Mouse (Mus musculus) intestine, postnatal 0 days (tissue): ENCODE measurements around the gene Kalrn. TPM values are rescaled to one million over a fixed set of nuclear protein-coding genes. Genes with fewer than 3 reads are reported as not detected.

Experiments used
- ATAC-seq: fragments of 200-750 bp; cut with Nextera tagmentation; 2 replicates; pipeline ENCODE4 v1.8.0; 2017; ENCODE audit warnings: mild to moderate bottlenecking, moderate TSS enrichment, moderate library complexity
- H3K27ac ChIP-seq: fragments of 300-500 bp; sonication (generic); 2 replicates; pipeline ENCODE4 v1.5.1; 2014; ENCODE audit warnings: mild to moderate bottlenecking, low read depth, low read length, moderate library complexity
- H3K27me3 ChIP-seq: fragments of 300-500 bp; sonication (generic); replicated peaks from 2 replicates; pipeline ENCODE4 v1.6.1; 2014; ENCODE audit warnings: low read length, mixed read lengths; ENCODE audit not compliant: control insufficient read depth, insufficient read depth
- H3K36me3 ChIP-seq: fragments of 300-500 bp; sonication (generic); 2 replicates; pipeline ENCODE4 v1.6.1; 2014; ENCODE audit warnings: mild to moderate bottlenecking, moderate library complexity; ENCODE audit not compliant: control insufficient read depth, insufficient read depth
- H3K4me1 ChIP-seq: fragments of 300-500 bp; sonication (generic); replicated peaks from 2 replicates; pipeline ENCODE4 v1.6.1; 2014; ENCODE audit warnings: antibody characterized with exemption, low read length, mixed read lengths; ENCODE audit not compliant: control insufficient read depth, insufficient read depth
- H3K4me2 ChIP-seq: fragments of 300-500 bp; sonication (generic); replicated peaks from 2 replicates; pipeline ENCODE4 v1.6.1; 2014; ENCODE audit warnings: low read depth, mild to moderate bottlenecking, moderate library complexity
- H3K4me3 ChIP-seq: fragments of 300-500 bp; sonication (generic); 2 replicates; pipeline ENCODE4 v1.5.1; 2014; ENCODE audit warnings: low read depth, low read length
- H3K9ac ChIP-seq: fragments of 300-500 bp; sonication (generic); 2 replicates; pipeline ENCODE4 v1.6.1; 2014; ENCODE audit warnings: mild to moderate bottlenecking, low read depth, low read length
- H3K9me3 ChIP-seq: fragments of 300-500 bp; sonication (generic); 2 replicates; pipeline ENCODE4 v1.6.1; 2016; ENCODE audit warnings: mixed run types; ENCODE audit not compliant: control insufficient read depth
- CTCF ChIP-seq: sonication (generic); IDR thresholded peaks from 2 replicates; pipeline ENCODE4 v1.5.1; 2016; ENCODE audit warnings: low read depth, mild to moderate bottlenecking, control low read depth, antibody characterized with exemption, moderate library complexity
- WGBS: fragments of 180-500 bp; shearing (Covaris S2); extraction: QIAGEN DNeasy Blood & Tissue Kit; methylation state at CpG from one replicate; pipeline ENCODE4 v1.1.7; 2014; 5-methylcytosine and 5-hydroxymethylcytosine counted together
- polyA plus RNA-seq: library from polyadenylated mRNA; unstranded; fragments of >200 nt; fragmentation: Nextera tagmentation; extraction: Ambion mirVana; gene quantifications from 2 replicates; pipeline ENCODE4 v1.2.1, GENCODE M21; 2015

Kalrn gene
- polyA plus RNA-seq, 1 experiment from 2014 or later = 7.5 TPM

- no peaks in the 10 kb centered on the region for H3K36me3 ChIP-seq
- no peak overlapping the region for H3K9ac ChIP-seq
- WGBS = 93% methylated on average over 3 of the region's 3 CpGs
- no peak for ATAC-seq
- no peak overlapping the region for H3K4me2 ChIP-seq
- no peak for TF ChIP-seq CTCF
- H3K27ac ChIP-seq = no peak overlapping the region
- no peaks in the 10 kb centered on the region for H3K9me3 ChIP-seq
- no peaks in the 10 kb centered on the region for H3K27me3 ChIP-seq
- H3K4me1 ChIP-seq = no peaks in the 10 kb centered on the region
- no peak overlapping the region for H3K4me3 ChIP-seq
These were observed 308.7 kb downstream of the Kalrn start for GRCm38 (mm10) chr16:34264671-34265070.

DNA sequence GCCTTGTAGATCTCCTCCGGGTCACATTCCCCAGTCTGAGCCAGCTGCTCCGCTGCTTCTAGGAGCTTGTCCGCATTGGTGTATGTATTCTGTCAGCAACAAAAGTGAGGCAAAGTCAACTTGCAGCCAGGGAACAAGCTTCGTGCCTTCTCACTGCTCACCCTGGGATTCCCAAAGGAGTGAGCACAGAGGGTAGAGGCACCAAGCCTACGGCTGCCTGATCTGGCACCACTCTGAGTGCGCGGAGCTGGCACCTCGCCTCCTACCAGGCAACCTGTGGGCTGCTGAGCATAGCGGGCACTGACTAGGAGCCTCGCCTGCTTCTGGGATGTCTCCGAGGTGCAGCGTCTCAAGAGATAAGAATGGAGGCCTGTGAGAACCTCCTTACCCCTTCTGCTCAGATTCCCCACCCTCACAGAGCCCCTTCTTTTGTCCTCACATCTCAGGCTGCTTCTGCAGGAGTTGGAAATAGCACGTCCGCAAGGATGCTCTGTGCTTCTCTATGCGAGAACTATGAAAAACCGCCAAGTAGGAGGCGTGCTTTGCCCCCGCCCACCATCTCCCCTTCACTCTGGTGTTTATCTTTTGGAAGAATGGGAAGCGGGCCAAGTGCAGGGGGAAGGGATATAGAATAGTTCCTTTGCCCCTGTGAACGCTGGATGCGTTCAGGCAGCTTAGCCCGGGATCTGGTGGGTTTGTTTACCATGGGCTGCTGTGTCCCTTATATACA lies 310.4 kb downstream of the Kalrn start:
- H3K4me3 ChIP-seq = no peak overlapping the region

GRCm38 (mm10) chr16:34260971-34261924 lies 312.1 kb downstream of the Kalrn start:
- Histone ChIP-seq H3K36me3 (no peaks in the 10 kb centered on the region), H3K27me3 (no peaks in the 10 kb centered on the region), H3K9me3 (no peaks in the 10 kb centered on the region), H3K4me2 (no peak overlapping the region), H3K4me3 (no peak overlapping the region), H3K9ac (no peak overlapping the region), H3K4me1 (no peaks in the 10 kb centered on the region), H3K27ac (no peak overlapping the region)
- no peak for TF ChIP-seq CTCF
- ATAC-seq = no peak
- 67% methylated on average over 10 of the region's 10 CpGs for WGBS

More for the DNA sequence above, 310.4 kb downstream of the Kalrn start:
- H3K4me2 ChIP-seq = peak overlapping the region; percentile 40
- no peak for TF ChIP-seq CTCF
- H3K27me3 ChIP-seq = no peaks in the 10 kb centered on the region
- no peak for ATAC-seq
- H3K4me1 ChIP-seq = no peaks in the 10 kb centered on the region
- no peaks in the 10 kb centered on the region for H3K9me3 ChIP-seq
- WGBS = 39% methylated on average over 22 of the region's 22 CpGs
- H3K27ac ChIP-seq = no peak overlapping the region
- H3K9ac ChIP-seq = no peak overlapping the region
- H3K36me3 ChIP-seq = no peaks in the 10 kb centered on the region

- H3K27ac ChIP-seq = no peak overlapping the region
- H3K36me3 ChIP-seq = no peaks in the 10 kb centered on the region
- WGBS = 54% methylated on average over 2 of the region's 2 CpGs
- ATAC-seq = no peak
- H3K4me1 ChIP-seq = no peaks in the 10 kb centered on the region
- no peaks in the 10 kb centered on the region for H3K27me3 ChIP-seq
- no peaks in the 10 kb centered on the region for H3K9me3 ChIP-seq
- no peak overlapping the region for H3K4me2 ChIP-seq
- H3K4me3 ChIP-seq = no peak overlapping the region
- TF ChIP-seq CTCF = no peak
- no peak overlapping the region for H3K9ac ChIP-seq
These were observed 318.7 kb downstream of the Kalrn start for GRCm38 (mm10) chr16:34254646-34255022.

- WGBS = 74% methylated on average over 4 of the region's 4 CpGs
- no peak overlapping the region for H3K9ac ChIP-seq
- no peaks in the 10 kb centered on the region for H3K9me3 ChIP-seq
- no peak overlapping the region for H3K27ac ChIP-seq
- H3K4me3 ChIP-seq = no peak overlapping the region
- H3K4me2 ChIP-seq = no peak overlapping the region
- H3K4me1 ChIP-seq = no peaks in the 10 kb centered on the region
- no peaks in the 10 kb centered on the region for H3K36me3 ChIP-seq
- ATAC-seq = no peak
- no peaks in the 10 kb centered on the region for H3K27me3 ChIP-seq
- no peak for TF ChIP-seq CTCF
These were observed 319.2 kb downstream of the Kalrn start for GRCm38 (mm10) chr16:34254002-34254645.

GRCm38 (mm10) chr16:34252670-34253069 lies 320.7 kb downstream of the Kalrn start:
- Histone ChIP-seq H3K4me3 (no peak overlapping the region), H3K27me3 (no peaks in the 10 kb centered on the region), H3K4me1 (no peaks in the 10 kb centered on the region), H3K9me3 (no peaks in the 10 kb centered on the region), H3K4me2 (no peak overlapping the region), H3K27ac (no peak overlapping the region), H3K36me3 (no peaks in the 10 kb centered on the region), H3K9ac (no peak overlapping the region)
- TF ChIP-seq CTCF = no peak
- ATAC-seq = no peak
- 93% methylated on average over 3 of the region's 3 CpGs for WGBS
